Mouse (Mus musculus): ENCODE measurements around the gene Acvr2b.
"Not testable (repeated sequence)": the region's sequence is repeated elsewhere in the genome, so short reads cannot be mapped to it uniquely, and the experiment has no call there.

The Acvr2b gene

DNA sequence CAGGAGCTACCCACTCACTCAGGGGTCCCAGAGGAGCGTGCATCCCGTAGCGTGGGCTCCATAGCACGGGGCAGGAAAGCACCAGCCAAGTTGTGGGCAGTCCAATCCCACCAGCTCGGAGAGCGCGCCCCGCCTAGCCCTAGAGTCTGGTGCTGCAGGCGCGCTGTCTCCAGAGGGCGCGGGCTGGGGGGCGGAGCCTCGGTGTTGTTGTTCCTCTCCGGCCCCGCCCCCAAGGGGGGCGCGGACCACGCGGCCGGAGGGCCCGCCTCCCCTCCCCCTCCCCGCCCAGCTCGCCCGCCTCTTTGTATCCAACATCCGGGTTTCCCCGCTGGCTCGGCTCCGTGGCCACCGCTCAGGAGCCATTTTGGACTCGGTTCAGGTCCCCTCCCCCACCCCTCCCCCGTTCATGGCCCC lies at the start of gene Acvr2b:
Acvr2b (plus strand) TSS at position 318 of the 414 bp plus-strand sequence.
- DNase-seq = peak; percentile 55 to 58

DNA sequence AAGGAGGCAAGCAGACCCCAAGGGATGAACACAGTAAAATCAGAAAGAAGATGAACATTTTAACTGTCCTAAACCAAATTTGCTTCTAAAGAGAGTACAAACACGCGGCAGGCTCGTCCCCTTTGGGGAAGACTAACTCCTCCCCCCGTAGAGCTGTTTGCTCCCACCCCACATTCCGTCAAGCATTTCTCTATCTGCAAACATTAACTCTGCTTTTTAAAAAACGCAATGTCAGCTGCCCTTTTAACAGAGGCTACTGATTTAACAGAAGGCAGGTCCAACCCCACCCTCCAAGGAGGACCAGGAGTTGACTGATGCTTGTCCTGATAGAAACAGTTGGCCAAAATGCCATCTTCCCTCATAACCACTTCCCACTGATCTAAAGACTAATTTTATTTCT lies 48.0 kb upstream of the Acvr2b start:
- DNase-seq = no peak

DNA sequence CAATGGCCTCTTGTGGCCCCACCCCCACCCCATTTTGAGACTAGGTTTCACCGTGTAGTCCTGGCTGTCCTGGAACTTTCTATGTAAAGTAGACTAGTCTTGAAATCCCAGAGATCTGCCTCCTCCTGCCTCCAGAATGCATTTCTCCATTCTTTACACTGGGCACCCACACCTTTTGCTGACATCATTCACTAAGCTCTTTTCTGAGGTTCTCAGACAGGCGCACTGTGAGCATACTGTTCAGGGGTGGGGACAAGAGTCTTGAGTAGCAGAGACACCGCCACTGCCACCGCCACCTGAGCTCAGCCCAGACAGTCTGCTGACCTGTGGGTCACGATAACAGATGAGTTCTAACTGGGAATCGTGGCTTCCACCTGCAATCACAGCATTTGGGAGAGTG lies 46.0 kb upstream of the Acvr2b start:
- DNase-seq = no peak

DNA sequence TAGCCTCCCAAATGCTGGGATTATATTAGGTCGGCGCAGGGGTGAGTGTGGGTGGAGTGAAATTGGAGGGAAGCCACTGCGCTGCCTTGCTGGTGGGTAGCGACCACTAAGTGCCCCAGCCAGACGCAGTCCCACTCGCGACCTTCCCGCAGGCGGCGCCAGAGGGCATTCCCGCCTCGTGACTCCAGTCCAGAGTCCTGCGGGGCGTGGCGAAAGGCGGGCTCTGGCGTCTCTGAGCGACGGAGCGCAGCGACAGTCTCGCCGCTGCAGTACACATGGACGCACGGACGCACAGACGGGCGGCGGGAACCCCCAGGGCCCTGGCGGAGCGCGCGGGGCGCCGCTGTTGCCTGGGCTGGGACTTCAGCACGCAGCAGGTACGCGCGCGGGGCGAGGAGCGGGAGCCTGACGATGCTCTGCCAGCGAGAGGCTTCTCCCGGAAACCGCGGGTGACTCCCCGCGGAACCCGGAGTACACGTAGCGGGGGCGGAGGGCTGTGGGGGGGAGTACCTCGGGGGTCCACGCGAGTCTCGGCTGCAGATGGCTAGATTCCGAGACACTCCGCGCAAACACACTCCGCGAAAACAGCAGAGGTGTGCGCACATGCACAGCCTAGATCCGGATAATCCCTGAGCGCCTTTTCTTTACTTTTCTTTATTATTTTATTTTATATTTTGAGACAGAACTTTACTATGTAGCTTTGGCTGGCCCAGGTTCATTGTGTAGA lies 44.4 kb upstream of the Acvr2b start, which contains the start of gene Xylb:
Xylb (plus strand) TSS at position 51 of the 727 bp plus-strand sequence.
- DNase-seq = peak; percentile 91 to 92

DNA sequence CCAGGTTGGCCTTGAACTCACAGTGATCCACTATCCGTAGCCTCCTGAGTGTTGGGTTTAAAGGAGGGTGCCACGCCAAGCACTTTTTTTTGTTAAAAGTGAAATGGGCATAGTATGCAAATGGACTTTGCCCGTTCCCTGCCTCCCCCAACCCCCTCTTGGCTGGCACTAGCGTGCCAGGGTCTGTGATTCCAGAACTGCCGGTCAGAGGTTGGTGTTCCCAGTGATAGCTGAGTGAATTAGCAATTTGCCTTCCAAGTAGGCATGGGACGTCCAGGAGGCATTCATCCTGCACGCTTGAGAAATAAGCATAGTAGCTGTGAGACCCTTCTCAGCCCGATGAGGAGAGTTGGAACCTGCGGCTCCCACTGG lies 43.9 kb upstream of the Acvr2b start:
- peak in 1 of 2 experiments; percentile 9 for DNase-seq

DNA sequence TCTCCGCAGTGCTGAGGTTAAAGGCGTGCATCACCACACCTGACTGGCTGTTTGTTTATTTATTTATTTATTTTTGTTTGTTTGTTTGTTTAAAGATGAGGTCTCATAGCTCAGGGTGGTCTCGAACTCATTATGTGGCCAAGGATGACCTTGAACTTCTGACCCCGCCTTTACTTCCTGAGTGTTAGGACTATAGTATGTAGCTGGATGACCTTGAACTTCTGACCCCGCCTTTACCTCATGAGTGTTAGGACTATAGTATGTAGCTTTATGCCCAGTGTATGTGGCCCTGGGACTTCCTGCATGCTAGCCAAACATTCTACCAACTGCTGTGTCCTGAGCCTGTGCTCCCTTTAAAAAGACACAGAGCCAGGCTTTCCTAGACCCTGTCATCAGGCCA lies 40.5 kb upstream of the Acvr2b start:
- no peak for DNase-seq

DNA sequence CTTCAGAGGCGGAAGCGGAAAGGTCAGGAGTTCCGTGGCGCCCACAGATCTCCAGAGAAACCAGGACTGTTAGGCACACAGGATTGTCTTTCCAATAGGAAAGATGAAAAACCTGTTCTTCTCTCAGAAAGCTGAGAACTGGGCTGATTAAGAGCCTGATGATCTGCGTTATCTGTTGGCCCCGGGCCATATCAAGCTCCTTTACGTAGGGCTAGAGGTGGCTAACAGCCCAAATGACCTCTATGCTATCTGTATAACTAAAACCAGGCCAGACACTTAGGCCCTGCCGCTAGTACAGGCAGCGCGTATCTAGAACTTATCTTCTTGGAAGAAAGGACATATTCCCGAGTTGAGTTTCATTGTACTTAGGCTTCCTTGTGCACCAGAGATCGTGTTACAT lies 38.7 kb upstream of the Acvr2b start:
- DNase-seq = no peak

DNA sequence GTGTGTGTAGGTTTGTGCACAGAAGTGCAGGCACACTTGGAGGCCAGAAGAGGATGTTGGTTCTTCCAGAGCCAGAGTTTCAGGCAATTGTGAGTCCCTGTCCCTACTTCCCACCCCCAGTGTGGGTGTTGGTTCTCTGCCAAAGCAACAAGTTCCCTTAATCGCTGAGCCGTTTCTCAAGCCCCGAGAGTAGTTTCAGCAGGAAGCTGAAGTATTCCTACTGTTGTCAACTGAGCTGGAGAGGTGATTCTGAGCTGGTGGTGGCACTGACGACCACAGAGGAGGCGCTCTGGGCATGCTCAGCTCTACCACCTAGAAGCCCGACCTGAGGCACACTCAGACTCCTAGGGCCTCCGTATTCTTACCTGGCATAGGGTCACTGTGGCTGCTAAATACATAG lies 36.6 kb upstream of the Acvr2b start, which contains the start of gene Slc22a14:
Slc22a14 (minus strand) TSS at position 270 of the 400 bp plus-strand sequence.
- DNase-seq = no peak

DNA sequence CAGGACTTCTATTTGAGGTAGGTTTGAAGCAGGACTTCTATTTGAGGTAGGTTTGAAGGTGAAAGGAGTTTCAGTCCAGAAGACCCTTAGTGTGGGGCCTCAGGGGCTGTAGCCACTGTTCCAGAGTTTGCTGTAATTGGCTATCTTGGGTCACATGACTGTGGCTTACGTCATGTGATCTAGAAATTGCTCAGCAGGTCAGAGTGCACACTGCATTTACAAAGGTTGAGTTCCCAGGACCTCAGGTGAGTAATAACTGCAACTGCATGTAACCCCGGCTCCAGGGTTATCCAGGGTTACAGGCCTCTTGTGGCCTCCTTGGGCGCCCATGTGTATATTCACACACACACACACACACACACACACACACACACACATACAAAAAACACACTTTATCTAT lies 33.6 kb upstream of the Acvr2b start:
- DNase-seq = no peak

DNA sequence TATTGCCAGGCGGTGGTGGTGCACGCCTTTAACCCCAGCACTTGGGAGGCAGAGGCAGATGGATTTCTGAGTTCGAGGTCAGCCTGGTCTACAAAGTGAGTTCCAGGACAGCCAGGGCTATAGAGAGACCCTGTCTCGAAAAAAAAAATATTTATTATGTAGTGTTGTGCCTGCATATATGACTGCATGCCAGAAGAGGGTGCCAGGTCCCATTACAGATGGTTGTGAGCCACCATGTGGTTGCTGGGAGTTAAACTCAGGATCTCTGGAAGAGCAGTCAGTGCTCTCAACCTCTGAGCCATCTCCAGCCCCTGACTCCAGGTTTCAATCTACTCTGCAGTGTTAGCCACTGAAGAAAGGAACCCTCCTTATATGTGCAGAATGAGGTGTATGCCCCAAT lies 31.1 kb upstream of the Acvr2b start:
- DNase-seq = not testable (repeated sequence)

DNA sequence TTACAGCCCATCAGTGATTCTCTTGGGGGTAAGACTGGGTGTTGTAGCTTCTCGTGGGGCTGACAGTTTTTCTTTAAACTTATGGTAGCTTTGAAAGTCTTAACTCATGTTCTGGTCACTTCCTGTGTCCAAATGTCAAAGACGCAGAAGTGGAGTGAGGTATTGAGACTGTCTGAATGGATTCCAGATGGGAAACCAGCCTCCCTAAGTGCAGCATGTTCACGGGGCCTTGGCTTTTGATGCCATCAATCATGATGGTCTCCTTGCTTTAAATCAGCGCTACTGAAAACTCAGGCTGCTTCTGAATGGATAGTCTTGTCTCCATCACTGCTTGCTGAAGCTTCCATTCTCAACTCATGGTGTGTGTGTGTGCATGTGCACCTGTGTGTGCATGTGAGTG lies 30.7 kb upstream of the Acvr2b start:
- DNase-seq = no peak

DNA sequence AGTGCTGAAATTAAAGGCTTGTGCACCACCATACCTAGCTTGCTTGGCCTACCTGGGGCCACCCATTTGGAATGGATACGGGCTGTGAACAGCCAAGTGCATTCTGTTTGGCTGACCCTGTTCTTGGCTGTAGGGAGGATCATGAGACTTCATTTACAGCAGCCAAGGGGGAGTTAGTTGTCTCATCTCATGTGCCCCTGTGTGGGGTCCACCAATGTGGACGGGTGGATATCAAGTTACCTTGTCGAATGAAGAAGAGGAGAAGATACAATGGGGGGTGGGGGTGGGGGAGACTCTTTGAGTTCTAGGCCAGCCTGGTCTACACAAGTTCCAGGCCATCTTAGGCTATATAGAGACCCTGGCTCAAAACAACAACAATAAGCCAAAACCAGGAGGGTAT lies 26.9 kb upstream of the Acvr2b start:
- no peak for DNase-seq

DNA sequence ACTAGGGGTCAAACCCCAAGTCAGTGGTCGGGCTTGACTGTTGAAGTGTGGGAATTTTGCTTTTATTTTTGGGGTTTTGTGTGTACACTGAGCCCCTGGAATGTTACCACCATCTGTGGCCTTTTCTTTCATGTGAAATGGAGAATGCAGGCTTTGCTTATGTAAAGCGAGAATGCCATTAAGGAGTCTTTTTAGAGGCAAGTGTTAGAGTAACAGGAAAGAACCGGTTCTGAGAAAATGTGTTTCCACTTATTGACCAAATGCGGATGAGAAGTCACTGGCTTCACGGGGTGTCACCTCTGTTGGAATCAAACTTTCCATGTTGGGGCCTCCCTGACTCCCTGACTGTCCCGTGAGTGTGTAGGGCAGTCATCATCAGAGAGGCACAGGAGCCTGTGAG lies 26.4 kb upstream of the Acvr2b start:
- DNase-seq = no peak

DNA sequence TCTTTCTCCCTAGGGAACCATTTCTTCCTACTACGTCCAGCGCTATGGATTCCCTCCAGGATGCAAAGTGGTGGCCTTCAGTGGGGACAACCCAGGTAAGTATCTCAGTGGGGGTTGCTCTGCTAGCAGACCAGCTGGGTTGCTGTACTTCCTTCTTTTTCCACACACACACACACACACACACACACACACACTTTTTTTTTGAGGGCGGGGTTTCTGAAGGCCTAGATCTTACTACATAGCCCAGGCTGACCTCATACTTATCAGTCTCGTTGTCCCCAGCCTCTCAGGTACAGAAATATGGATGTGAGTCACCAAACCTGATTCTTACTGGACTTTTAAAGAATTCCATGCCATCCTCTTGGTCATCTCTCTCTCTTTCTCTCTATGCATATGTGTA lies 23.7 kb upstream of the Acvr2b start:
- no peak for DNase-seq

DNA sequence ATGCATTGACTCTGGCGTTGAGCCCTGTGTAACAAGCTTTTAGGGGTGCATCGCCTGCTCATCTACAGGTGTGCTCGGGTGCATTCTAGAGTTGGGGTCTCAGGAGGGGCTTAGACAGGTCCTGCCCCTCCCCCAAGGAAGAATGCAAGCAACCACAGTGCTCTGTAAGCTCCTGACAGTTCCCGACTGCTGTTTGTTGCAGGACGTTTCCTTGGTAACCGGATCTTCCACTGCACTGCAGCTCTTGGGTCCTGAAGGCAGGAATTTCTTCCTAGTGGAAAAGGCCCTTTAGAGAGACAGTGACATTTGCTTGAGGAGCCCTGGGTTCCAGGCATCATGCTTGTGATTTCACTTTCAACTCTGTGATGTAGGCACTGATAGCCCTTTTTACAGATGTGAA lies 19.3 kb upstream of the Acvr2b start:
- no peak for DNase-seq

DNA sequence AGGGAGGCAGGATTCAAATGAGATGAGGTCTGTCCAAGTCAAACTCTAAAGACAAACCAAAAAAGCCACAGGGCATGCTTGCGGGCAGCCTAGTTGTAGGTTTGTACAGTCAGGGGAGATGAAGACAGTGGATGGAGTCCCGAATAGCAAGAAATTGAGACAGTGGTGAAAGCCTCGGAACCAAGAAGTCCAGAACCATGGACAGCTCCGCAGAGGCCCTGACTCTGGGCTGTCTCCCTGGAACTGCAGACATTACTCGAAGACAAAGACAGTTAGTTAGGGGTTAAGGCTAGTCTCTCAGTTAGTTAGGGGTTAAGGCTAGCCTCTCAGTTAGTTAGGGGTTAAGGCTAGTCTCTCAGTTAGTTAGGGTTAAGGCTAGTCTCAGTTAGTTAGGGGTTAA lies 13.0 kb upstream of the Acvr2b start:
- peak; percentile 5 to 10 for DNase-seq

DNA sequence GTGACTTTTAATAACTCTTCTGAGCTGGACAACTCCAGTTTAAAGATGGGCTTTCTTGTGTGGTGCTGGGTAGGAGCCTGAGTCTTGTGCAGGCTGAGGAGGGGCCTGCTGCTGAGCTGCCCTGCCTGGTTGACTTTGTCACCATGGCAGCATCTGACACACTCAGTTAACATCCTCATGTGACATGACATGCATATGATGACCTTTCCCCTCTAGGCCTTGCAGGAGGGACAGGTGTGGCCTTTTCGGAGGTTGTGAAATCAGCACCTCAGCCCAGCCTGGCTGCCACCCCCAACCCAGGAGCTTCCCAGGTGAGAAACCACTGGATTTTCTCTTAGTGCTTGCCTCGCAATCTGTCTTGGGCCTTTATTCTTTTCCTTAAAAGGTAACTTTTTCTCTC lies 11.7 kb upstream of the Acvr2b start:
- no peak for DNase-seq

DNA sequence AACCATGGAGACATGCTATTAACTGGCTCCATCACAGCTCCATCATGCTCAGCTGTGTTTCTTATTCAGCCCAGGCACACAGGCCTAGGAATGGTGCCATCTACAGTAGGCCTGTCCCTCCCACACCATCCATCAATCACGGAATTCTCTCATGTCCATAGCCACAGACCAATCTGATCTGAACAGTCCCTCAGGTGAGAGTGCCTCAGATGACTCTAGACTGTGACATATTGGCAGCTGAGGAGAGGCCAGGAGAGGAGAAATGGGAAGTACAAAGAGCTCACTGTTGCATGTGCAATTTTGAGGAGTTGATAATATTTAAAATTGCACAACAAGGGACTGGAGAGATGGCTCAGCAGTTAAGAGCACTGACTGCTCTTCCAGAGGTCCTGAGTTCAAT lies 7.1 kb upstream of the Acvr2b start:
- no peak for DNase-seq

DNA sequence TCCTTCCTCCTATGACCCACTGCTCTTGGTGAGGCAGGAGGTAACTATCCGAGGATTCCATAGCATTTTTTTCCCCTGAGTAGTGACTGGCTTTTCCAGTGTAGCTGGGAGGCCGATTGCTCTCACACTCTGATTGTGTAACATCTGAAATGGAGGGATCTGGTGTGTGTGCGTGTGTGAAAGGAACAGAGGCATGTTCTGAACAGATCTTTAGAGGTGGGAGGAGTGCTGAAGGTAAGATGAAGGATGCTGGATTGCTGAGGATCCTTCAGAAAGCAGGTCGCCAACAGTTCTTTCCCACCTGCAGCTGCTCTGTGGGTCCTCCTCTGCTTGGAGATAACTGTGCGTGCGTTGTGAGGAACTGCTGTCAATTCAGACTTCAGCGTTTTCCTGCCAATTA lies 567 bp upstream of the Acvr2b start:
- DNase-seq = no peak

DNA sequence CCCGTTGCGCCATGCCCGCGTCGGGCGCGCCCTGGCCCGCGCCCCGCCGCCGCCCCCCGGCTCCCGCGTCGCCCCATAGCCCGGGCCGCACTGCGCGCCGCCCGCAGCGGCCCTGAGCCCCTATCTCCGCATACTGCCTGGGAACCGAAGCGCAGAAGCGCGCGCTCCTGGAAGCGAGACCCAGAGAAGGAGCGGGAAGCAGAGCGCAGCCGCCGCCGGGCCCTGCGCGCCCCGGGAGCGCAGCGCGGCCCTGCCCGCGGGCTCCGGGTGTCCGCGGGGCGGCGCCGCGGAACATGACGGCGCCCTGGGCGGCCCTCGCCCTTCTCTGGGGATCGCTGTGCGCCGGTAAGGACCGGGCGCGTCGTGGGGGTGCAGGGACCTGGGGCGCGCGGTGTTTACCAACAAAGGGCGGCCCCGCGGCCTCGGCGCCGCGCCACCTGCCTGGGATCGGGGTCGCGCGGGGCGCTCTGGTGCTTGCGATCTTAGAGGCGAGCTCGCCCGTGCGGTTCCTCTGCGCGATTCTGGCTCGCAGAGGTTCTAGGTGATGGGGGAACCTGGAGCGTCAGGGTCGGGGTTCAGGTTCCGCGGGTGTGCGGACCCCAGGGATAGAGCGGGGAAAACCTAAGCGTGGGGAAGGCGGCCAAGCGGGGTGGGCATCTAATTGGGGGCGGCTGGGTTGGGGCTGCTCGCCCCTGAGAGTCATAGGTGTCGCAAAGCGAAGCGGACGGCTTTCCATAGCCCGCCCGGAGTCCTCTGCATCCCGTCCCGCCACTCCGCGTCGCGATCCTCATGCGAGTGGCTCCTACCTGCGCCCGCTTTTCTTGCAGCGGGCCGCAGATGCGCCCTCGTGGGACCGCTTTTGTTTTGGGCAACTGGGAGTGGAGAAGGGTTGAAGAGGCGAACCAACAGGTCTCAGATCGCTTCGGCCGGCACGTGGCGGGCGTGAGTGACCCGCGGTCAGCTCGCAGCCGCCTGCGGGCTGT lies 626 bp downstream of the Acvr2b start:
- DNase-seq = peak; percentile 9 to 19

DNA sequence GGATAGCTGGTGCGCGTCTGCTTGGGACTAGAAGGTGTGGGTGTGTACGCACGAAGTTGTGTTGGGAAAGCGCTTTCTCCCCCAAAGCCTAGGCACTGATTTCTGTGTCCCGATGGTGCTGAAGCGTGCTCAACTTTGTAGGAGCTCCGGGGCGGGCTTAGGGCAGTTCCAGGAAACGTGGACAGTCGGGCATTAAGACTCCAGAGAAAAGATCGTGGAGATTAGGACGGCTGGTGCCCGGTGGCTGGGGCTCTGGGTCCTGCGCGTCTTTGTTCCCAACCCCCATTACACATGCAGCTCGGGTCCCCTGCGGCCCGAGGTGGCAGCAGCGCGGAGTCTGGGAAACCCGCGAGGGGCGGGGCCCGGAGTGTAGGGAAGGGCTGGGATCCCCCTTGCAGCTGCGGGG lies 1.3 kb downstream of the Acvr2b start:
- peak in 1 of 2 experiments; percentile 3 for DNase-seq

DNA sequence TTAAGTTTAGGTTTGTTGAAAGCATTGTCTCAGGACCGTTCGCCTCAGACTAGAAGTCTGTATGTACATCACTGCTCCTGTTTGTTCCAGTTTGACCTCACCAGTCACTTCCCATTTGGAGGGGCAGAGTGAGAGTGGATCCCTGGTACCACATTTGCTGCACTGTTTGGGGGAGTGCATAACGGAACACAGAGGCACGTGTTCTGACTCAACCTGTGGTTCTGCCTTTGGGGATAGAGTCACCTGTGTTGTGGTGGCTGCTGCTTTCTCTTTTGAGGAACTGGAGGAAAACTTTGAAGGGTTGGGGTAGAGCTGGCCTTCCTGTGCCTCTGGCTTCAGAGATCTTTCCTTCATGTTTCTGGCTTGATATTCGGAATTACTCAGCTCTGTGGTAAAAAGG lies 2.2 kb downstream of the Acvr2b start:
- no peak for DNase-seq

DNA sequence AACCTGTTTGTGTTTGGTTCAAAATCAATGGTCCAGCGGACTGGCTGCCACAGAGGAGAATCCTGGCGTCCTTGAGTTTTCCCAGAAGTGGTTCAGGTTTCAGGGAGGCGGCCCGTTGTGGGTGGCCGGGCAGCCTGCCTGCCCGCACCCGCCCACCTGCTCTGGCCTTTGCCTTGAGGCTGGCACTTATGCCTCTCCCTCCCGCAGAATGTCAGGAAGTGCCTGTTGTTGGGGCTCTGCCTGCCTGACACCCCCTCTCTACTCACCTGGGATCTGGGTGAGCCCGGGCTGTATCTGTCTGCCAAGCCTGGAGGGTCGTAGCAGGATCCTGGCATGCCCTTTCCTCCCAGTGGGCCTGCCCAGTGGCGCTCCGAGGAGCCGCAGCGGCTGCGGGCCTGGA lies 6.0 kb downstream of the Acvr2b start:
- no peak for DNase-seq
